In the genomic region with DNA sequence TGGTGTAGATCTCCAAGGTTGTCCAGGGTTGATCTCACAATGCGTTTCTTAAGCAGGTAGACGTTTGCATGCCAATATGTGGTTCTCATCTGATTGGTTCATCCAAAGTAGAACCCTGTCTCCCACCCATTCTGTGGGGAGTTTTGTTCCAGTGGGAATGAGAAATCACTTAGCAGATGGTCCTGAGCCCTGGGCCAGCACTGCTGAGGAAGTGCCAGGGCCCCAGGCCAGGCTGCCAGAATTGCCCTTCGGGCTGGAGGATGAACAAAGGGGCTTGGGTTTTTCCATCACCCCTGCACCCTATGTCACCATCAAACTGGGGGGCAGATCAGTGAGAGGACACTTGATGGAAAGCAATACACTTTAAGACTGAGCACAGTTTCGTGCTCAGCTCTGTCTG, we compare ENCODE assay signal across 33 mouse cellular contexts. TPM values are rescaled to one million over a fixed set of nuclear protein-coding genes. Genes with fewer than 3 reads are reported as not detected.
A peak's percentile ranks its signal among the peaks of the same experiment; 100 is the strongest.
DNase-seq lines count a peak whose midpoint lies in the region; ATAC-seq and TF ChIP-seq lines count a peak whose summit lies in the region.
"Had no signal": no experiment of that assay in that cellular context is flagged by ENCODE, and none has a peak within 500 bp of the region (broad histone marks: within the 10 kb centered on the region; RNA-seq: fewer than 3 reads in every experiment).

No protein-coding gene starts in this region.

- H3K4me1 ChIP-seq in hindbrain, postnatal 0 days (ENCODE audit: insufficient read depth, low read length): no peaks in the 10 kb centered on the region
- H3K4me1 ChIP-seq in hindbrain, embryonic 10.5 days (replicated peaks): no peaks in the 10 kb centered on the region
- no peaks in the 10 kb centered on the region for H3K4me1 ChIP-seq in midbrain, embryonic 11.5 days (ENCODE audit: control insufficient read depth, insufficient read depth, low read length)
- H3K4me1 ChIP-seq: embryonic facial prominence, embryonic 12.5 days; heart, embryonic 13.5 days; liver, embryonic 15.5 days; lung, embryonic 15.5 days; midbrain, embryonic 12.5 days; stomach, embryonic 15.5 days had no signal

- peak; percentile 54; the same call in 1 of the 2 replicates for ATAC-seq in hindbrain, postnatal 0 days
- no peak for ATAC-seq in midbrain, embryonic 11.5 days (ENCODE audit: low FRiP score)
- ATAC-seq: intestine, postnatal 0 days had no signal

- no peak overlapping the region for H3K9ac ChIP-seq in hindbrain, postnatal 0 days (replicated peaks; ENCODE audit: low read length)
- no peak overlapping the region for H3K9ac ChIP-seq in midbrain, embryonic 11.5 days (ENCODE audit: low read length)
- H3K9ac ChIP-seq: embryonic facial prominence, embryonic 12.5 days; heart, embryonic 13.5 days; limb, embryonic 12.5 days; liver, embryonic 15.5 days; lung, embryonic 15.5 days; midbrain, embryonic 12.5 days; neural tube, embryonic 13.5 days; stomach, embryonic 15.5 days had no signal

- no peak overlapping the region for H3K27ac ChIP-seq in hindbrain, postnatal 0 days
- no peak overlapping the region for H3K27ac ChIP-seq in hindbrain, embryonic 10.5 days
- no peak overlapping the region for H3K27ac ChIP-seq in midbrain, embryonic 11.5 days (ENCODE audit: low read depth, low read length)
- H3K27ac ChIP-seq: embryonic facial prominence, embryonic 12.5 days; gastrocnemius, adult 2 months; heart, adult 2 months; heart, embryonic 13.5 days; limb, embryonic 12.5 days; liver, embryonic 15.5 days; lung, embryonic 15.5 days; midbrain, embryonic 12.5 days; neural tube, embryonic 13.5 days; stomach, embryonic 15.5 days had no signal

- no peak for DNase-seq in hindbrain, postnatal 0 days (ENCODE audit: low spot score)
- no peak for DNase-seq in hindbrain, embryonic 10.5 days (ENCODE audit: low spot score)
- peak; percentile 48 for DNase-seq in cerebellum, adult 11 months
- peak; percentile 55 for DNase-seq in cerebellum, adult 8-10 months
- peak; percentile 83 to 85 for DNase-seq in cerebellum, postnatal 25 days
- no peak for DNase-seq in frontal cortex, postnatal 10 days (ENCODE audit: low spot score in 2 of 2)
- no peak for DNase-seq in urinary bladder, postnatal 14 days (ENCODE audit: low spot score)
- DNase-seq in midbrain, embryonic 11.5 days (ENCODE audit: low spot score, missing footprints): no peak
- DNase-seq: adrenal gland, adult 8-10 months; embryo, embryonic 11 days; gastrocnemius, adult 2 months; heart, adult 2 months; heart, postnatal 10 days; kidney, adult 9 months; kidney, postnatal 10 days; right cerebral cortex, postnatal 25 days had no signal

- 62% methylated on average over 4 of the region's 4 CpGs for WGBS in hindbrain, postnatal 0 days
- 85% methylated on average over 4 of the region's 4 CpGs for WGBS in hindbrain, embryonic 10.5 days
- WGBS in midbrain, embryonic 11.5 days: 83% methylated on average over 4 of the region's 4 CpGs

- H3K9me3 ChIP-seq in hindbrain, postnatal 0 days (ENCODE audit: low read length): no peaks in the 10 kb centered on the region
- no peaks in the 10 kb centered on the region for H3K9me3 ChIP-seq in hindbrain, embryonic 10.5 days
- no peaks in the 10 kb centered on the region for H3K9me3 ChIP-seq in midbrain, embryonic 11.5 days (ENCODE audit: control insufficient read depth, low read length)
- H3K9me3 ChIP-seq: embryonic facial prominence, embryonic 12.5 days; heart, embryonic 13.5 days; limb, embryonic 12.5 days; liver, embryonic 15.5 days; lung, embryonic 15.5 days; midbrain, embryonic 12.5 days; neural tube, embryonic 13.5 days; stomach, embryonic 15.5 days had no signal

- no peak overlapping the region for H3K4me3 ChIP-seq in hindbrain, postnatal 0 days (ENCODE audit: low read length)
- no peak overlapping the region for H3K4me3 ChIP-seq in hindbrain, embryonic 10.5 days
- no peak overlapping the region for H3K4me3 ChIP-seq in midbrain, embryonic 11.5 days (ENCODE audit: low read depth, low read length)
- H3K4me3 ChIP-seq: embryonic facial prominence, embryonic 12.5 days; gastrocnemius, adult 2 months; heart, adult 2 months; heart, embryonic 13.5 days; limb, embryonic 12.5 days; liver, embryonic 15.5 days; lung, embryonic 15.5 days; midbrain, embryonic 12.5 days; neural tube, embryonic 13.5 days; stomach, embryonic 15.5 days had no signal

- H3K4me2 ChIP-seq in hindbrain, postnatal 0 days (ENCODE audit: low read depth, low read length): no peak overlapping the region
- H3K4me2 ChIP-seq in midbrain, embryonic 11.5 days: no peak overlapping the region
- H3K4me2 ChIP-seq: embryonic facial prominence, embryonic 12.5 days; heart, embryonic 13.5 days; limb, embryonic 12.5 days; liver, embryonic 15.5 days; lung, embryonic 15.5 days; midbrain, embryonic 12.5 days; neural tube, embryonic 13.5 days; stomach, embryonic 15.5 days had no signal

- TF ChIP-seq CTCF in hindbrain, postnatal 0 days (IDR thresholded peaks at IDR 0.05; ENCODE audit: low read depth): no peak

- no peaks in the 10 kb centered on the region for H3K27me3 ChIP-seq in hindbrain, postnatal 0 days (ENCODE audit: insufficient read depth, low read length)
- H3K27me3 ChIP-seq in hindbrain, embryonic 10.5 days (ENCODE audit: insufficient read depth, poor library complexity, severe bottlenecking): no peaks in the 10 kb centered on the region
- H3K27me3 ChIP-seq in midbrain, embryonic 11.5 days (ENCODE audit: control insufficient read depth, insufficient read depth, low read length): no peaks in the 10 kb centered on the region
- H3K27me3 ChIP-seq: embryonic facial prominence, embryonic 12.5 days; heart, embryonic 13.5 days; limb, embryonic 12.5 days; liver, embryonic 15.5 days; lung, embryonic 15.5 days; midbrain, embryonic 12.5 days; neural tube, embryonic 13.5 days; stomach, embryonic 15.5 days had no signal

- H3K36me3 ChIP-seq in hindbrain, postnatal 0 days (ENCODE audit: insufficient read depth, low read length): no peaks in the 10 kb centered on the region
- no peaks in the 10 kb centered on the region for H3K36me3 ChIP-seq in hindbrain, embryonic 10.5 days
- no peaks in the 10 kb centered on the region for H3K36me3 ChIP-seq in midbrain, embryonic 11.5 days (ENCODE audit: control insufficient read depth, insufficient read depth, low read length)
- H3K36me3 ChIP-seq: embryonic facial prominence, embryonic 12.5 days; heart, embryonic 13.5 days; limb, embryonic 12.5 days; liver, embryonic 15.5 days; lung, embryonic 15.5 days; midbrain, embryonic 12.5 days; neural tube, embryonic 13.5 days; stomach, embryonic 15.5 days had no signal

RNA-seq across cellular contexts. Expression of gene Lep, which starts 12.2 kb away (rescaled TPM):
- total RNA-seq in hindbrain, postnatal 0 days (2014; rRNA removed): not detected in 2 replicates
- polyA plus RNA-seq in hindbrain, postnatal 0 days (2015; fragmentation: Nextera tagmentation; extraction: Ambion mirVana): not detected in 2 replicates
- polyA plus RNA-seq in hindbrain, embryonic 10.5 days (2016; fragmentation: Nextera tagmentation; extraction: Ambion mirVana): not detected in 2 replicates
- polyA plus RNA-seq in midbrain, embryonic 11.5 days (2014; fragmentation: Nextera tagmentation; extraction: Ambion mirVana): not detected in 2 replicates
- total RNA-seq: CH12.LX; ES-E14; hematopoietic stem cell, adult 5-6 weeks; left cerebral cortex, postnatal 14 days; megakaryocyte, adult 5-6 weeks had no signal
- polyA plus RNA-seq: C2C12; embryonic facial prominence, embryonic 12.5 days; frontal cortex, adult 2 months; heart, embryonic 13.5 days; intestine, postnatal 0 days; limb, embryonic 12.5 days; liver, adult 2 months; liver, embryonic 15.5 days; lung, embryonic 15.5 days; midbrain, embryonic 12.5 days; neural tube, embryonic 13.5 days; stomach, embryonic 15.5 days had no signal

Comparison
In these comparisons a context has a peak if more than half of its experiments do, and no peak if none do; other contexts are left out.
1. DNase-seq: peak in cerebellum, adult 11 months (single experiment), cerebellum, adult 8-10 months (single experiment) and cerebellum, postnatal 25 days (2 of 2); none in hindbrain, postnatal 0 days (single experiment), hindbrain, embryonic 10.5 days (single experiment), frontal cortex, postnatal 10 days (0 of 2), urinary bladder, postnatal 14 days (single experiment) and midbrain, embryonic 11.5 days (single experiment).